Mouse (Mus musculus) intestine, embryonic 15.5 days (tissue): Measurements from ENCODE around the gene Slc25a3. TPM values are rescaled to one million over a fixed set of nuclear protein-coding genes. Genes with fewer than 3 reads are reported as not detected.

Experiments used
- ATAC-seq: fragments of 200-750 bp; cut with Nextera tagmentation; 2 replicates; pipeline ENCODE4 v1.8.0; 2017; ENCODE audit warnings: moderate TSS enrichment, moderate library complexity
- H3K27ac ChIP-seq: fragments of 300-500 bp; sonication (generic); 2 replicates; pipeline ENCODE4 v1.5.1; 2015; ENCODE audit warnings: mild to moderate bottlenecking, inconsistent platforms
- H3K27me3 ChIP-seq: fragments of 300-500 bp; sonication (generic); replicated peaks from 2 replicates; pipeline ENCODE4 v1.6.1; 2015; ENCODE audit warnings: inconsistent platforms
- H3K36me3 ChIP-seq: fragments of 300-500 bp; sonication (generic); 2 replicates; pipeline ENCODE4 v1.6.1; 2015; ENCODE audit warnings: inconsistent platforms
- H3K4me1 ChIP-seq: fragments of 300-500 bp; sonication (generic); replicated peaks from 2 replicates; pipeline ENCODE4 v1.6.1; 2015; ENCODE audit warnings: inconsistent platforms
- H3K4me2 ChIP-seq: fragments of 300-500 bp; sonication (generic); replicated peaks from 2 replicates; pipeline ENCODE4 v1.6.1; 2015; ENCODE audit warnings: mild to moderate bottlenecking, inconsistent platforms
- H3K4me3 ChIP-seq: fragments of 300-500 bp; sonication (generic); replicated peaks from 2 replicates; pipeline ENCODE4 v1.5.1; 2015; ENCODE audit warnings: inconsistent platforms
- H3K9ac ChIP-seq: fragments of 300-500 bp; sonication (generic); 2 replicates; pipeline ENCODE4 v1.6.1; 2015; ENCODE audit warnings: inconsistent platforms
- H3K9me3 ChIP-seq: fragments of 300-500 bp; sonication (generic); 2 replicates; pipeline ENCODE4 v1.6.1; 2016; ENCODE audit warnings: inconsistent platforms
- WGBS: fragments of 180-500 bp; shearing (Covaris S2); methylation state at CpG from one replicate; pipeline ENCODE4 v1.1.7; 2015; 5-methylcytosine and 5-hydroxymethylcytosine counted together
- polyA plus RNA-seq: library from polyadenylated mRNA; unstranded; fragments of >200 nt; fragmentation: Nextera tagmentation; extraction: Ambion mirVana; gene quantifications from 2 replicates; pipeline ENCODE4 v1.2.1, GENCODE M21; 2015

The Slc25a3 gene
- polyA plus RNA-seq, 1 experiment from 2014 or later = 611 TPM

GRCm38 (mm10) chr10:91137400-91137799 lies 13.5 kb upstream of the Slc25a3 start:
- H3K4me2 ChIP-seq = no peak overlapping the region
- 79% methylated on average over 9 of the region's 9 CpGs for WGBS
- H3K9me3 ChIP-seq = no peaks in the 10 kb centered on the region
- no peaks in the 10 kb centered on the region for H3K36me3 ChIP-seq
- no peak overlapping the region for H3K4me3 ChIP-seq
- no peaks in the 10 kb centered on the region for H3K27me3 ChIP-seq
- ATAC-seq = no peak
- H3K27ac ChIP-seq = no peak overlapping the region
- no peaks in the 10 kb centered on the region for H3K4me1 ChIP-seq
- H3K9ac ChIP-seq = no peak overlapping the region

GRCm38 (mm10) chr10:91135302-91135972 lies 11.6 kb upstream of the Slc25a3 start:
- 91% methylated on average over 7 of the region's 7 CpGs for WGBS

GRCm38 (mm10) chr10:91131565-91131964 lies 7.7 kb upstream of the Slc25a3 start:
- no peaks in the 10 kb centered on the region for H3K36me3 ChIP-seq
- no peak overlapping the region for H3K27ac ChIP-seq
- H3K4me3 ChIP-seq = no peak overlapping the region
- no peaks in the 10 kb centered on the region for H3K9me3 ChIP-seq
- ATAC-seq = peak; percentile 46; the same call in 1 of the 2 replicates
- H3K27me3 ChIP-seq = no peaks in the 10 kb centered on the region
- no peak overlapping the region for H3K4me2 ChIP-seq
- no peak overlapping the region for H3K9ac ChIP-seq
- H3K4me1 ChIP-seq = no peaks in the 10 kb centered on the region
- WGBS = 90% methylated on average over 1 of the region's 1 CpGs

More at GRCm38 (mm10) chr10:91135302-91135972, 11.6 kb upstream of the Slc25a3 start:
- H3K36me3 ChIP-seq = no peaks in the 10 kb centered on the region
- H3K4me1 ChIP-seq = no peaks in the 10 kb centered on the region
- H3K27ac ChIP-seq = no peak overlapping the region
- H3K9me3 ChIP-seq = no peaks in the 10 kb centered on the region
- H3K9ac ChIP-seq = no peak overlapping the region
- no peak overlapping the region for H3K4me2 ChIP-seq
- no peak for ATAC-seq
- no peaks in the 10 kb centered on the region for H3K27me3 ChIP-seq
- no peak overlapping the region for H3K4me3 ChIP-seq

- Histone ChIP-seq H3K4me3 (no peak overlapping the region), H3K9me3 (no peaks in the 10 kb centered on the region), H3K9ac (no peak overlapping the region), H3K4me1 (no peaks in the 10 kb centered on the region), H3K4me2 (no peak overlapping the region), H3K36me3 (no peaks in the 10 kb centered on the region), H3K27ac (no peak overlapping the region), H3K27me3 (no peaks in the 10 kb centered on the region)
- ATAC-seq = no peak
- 85% methylated on average over 3 of the region's 3 CpGs for WGBS
These were observed 6.9 kb upstream of the Slc25a3 start for GRCm38 (mm10) chr10:91130792-91131191.

GRCm38 (mm10) chr10:91128551-91129160 lies 4.8 kb upstream of the Slc25a3 start:
- H3K4me1 ChIP-seq = no peaks in the 10 kb centered on the region
- WGBS = 85% methylated on average over 1 of the region's 1 CpGs

GRCm38 (mm10) chr10:91127395-91127794 lies 3.5 kb upstream of the Slc25a3 start:
- Histone ChIP-seq H3K4me3 (no peak overlapping the region), H3K4me2 (no peak overlapping the region), H3K27me3 (no peaks in the 10 kb centered on the region), H3K4me1 (no peaks in the 10 kb centered on the region), H3K9ac (no peak overlapping the region), H3K27ac (no peak overlapping the region), H3K36me3 (no peaks in the 10 kb centered on the region), H3K9me3 (no peaks in the 10 kb centered on the region)
- no peak for ATAC-seq
- 63% methylated on average over 2 of the region's 2 CpGs for WGBS

More at GRCm38 (mm10) chr10:91128551-91129160, 4.8 kb upstream of the Slc25a3 start:
- Histone ChIP-seq H3K4me2 (no peak overlapping the region), H3K9me3 (no peaks in the 10 kb centered on the region), H3K36me3 (no peaks in the 10 kb centered on the region), H3K4me3 (no peak overlapping the region), H3K27me3 (no peaks in the 10 kb centered on the region), H3K27ac (no peak overlapping the region), H3K9ac (no peak overlapping the region)
- ATAC-seq = no peak

- Histone ChIP-seq H3K9me3 (no peaks in the 10 kb centered on the region), H3K36me3 (no peaks in the 10 kb centered on the region), H3K4me2 (no peak overlapping the region), H3K4me3 (no peak overlapping the region), H3K4me1 (no peaks in the 10 kb centered on the region), H3K27ac (no peak overlapping the region), H3K27me3 (no peaks in the 10 kb centered on the region), H3K9ac (no peak overlapping the region)
- no peak for ATAC-seq
- WGBS = 67% methylated on average over 10 of the region's 10 CpGs
These were observed 2.9 kb upstream of the Slc25a3 start for GRCm38 (mm10) chr10:91126618-91127355.

GRCm38 (mm10) chr10:91123281-91123827 lies 505 bp downstream of the Slc25a3 start:
- Histone ChIP-seq H3K4me2 (peak overlapping the region; percentile 57), H3K27me3 (no peaks in the 10 kb centered on the region), H3K36me3 (peaks cover 10% of the 10 kb centered on the region), H3K4me3 (peak overlapping the region; percentile 95), H3K9ac (peak overlapping the region; percentile 98), H3K4me1 (no peaks in the 10 kb centered on the region), H3K9me3 (no peaks in the 10 kb centered on the region), H3K27ac (peak overlapping the region; percentile 90)
- 0% methylated on average over 44 of the region's 44 CpGs for WGBS
- ATAC-seq = peak; percentile 67

- Histone ChIP-seq H3K9ac (peak overlapping the region; percentile 98), H3K36me3 (peaks cover 15% of the 10 kb centered on the region), H3K4me1 (no peaks in the 10 kb centered on the region), H3K4me3 (peak overlapping the region; percentile 95), H3K27ac (no peak overlapping the region), H3K27me3 (no peaks in the 10 kb centered on the region), H3K9me3 (no peaks in the 10 kb centered on the region), H3K4me2 (peak overlapping the region; percentile 57)
- no peak for ATAC-seq
- WGBS = 27% methylated on average over 6 of the region's 6 CpGs
These were observed 1.2 kb downstream of the Slc25a3 start for GRCm38 (mm10) chr10:91122646-91123045.

GRCm38 (mm10) chr10:91116958-91117357 lies 6.9 kb downstream of the Slc25a3 start:
- Histone ChIP-seq H3K9ac (no peak overlapping the region), H3K4me1 (no peaks in the 10 kb centered on the region), H3K27me3 (no peaks in the 10 kb centered on the region), H3K27ac (no peak overlapping the region), H3K36me3 (peaks cover 52% of the 10 kb centered on the region), H3K4me3 (no peak overlapping the region), H3K4me2 (no peak overlapping the region), H3K9me3 (no peaks in the 10 kb centered on the region)
- 89% methylated on average over 12 of the region's 12 CpGs for WGBS
- ATAC-seq = no peak

- no peaks in the 10 kb centered on the region for H3K4me1 ChIP-seq
- 75% methylated on average over 4 of the region's 4 CpGs for WGBS
- peaks cover 14% of the 10 kb centered on the region for H3K36me3 ChIP-seq
- ATAC-seq = no peak
- no peaks in the 10 kb centered on the region for H3K9me3 ChIP-seq
- no peak overlapping the region for H3K27ac ChIP-seq
- H3K27me3 ChIP-seq = no peaks in the 10 kb centered on the region
- H3K4me3 ChIP-seq = no peak overlapping the region
- no peak overlapping the region for H3K9ac ChIP-seq
- H3K4me2 ChIP-seq = no peak overlapping the region
These were observed 14.0 kb downstream of the Slc25a3 start for GRCm38 (mm10) chr10:91109841-91110240.

GRCm38 (mm10) chr10:91105981-91106380 lies 17.9 kb downstream of the Slc25a3 start:
- Histone ChIP-seq H3K9ac (no peak overlapping the region), H3K4me1 (no peaks in the 10 kb centered on the region), H3K27me3 (no peaks in the 10 kb centered on the region), H3K27ac (no peak overlapping the region), H3K4me2 (no peak overlapping the region), H3K4me3 (no peak overlapping the region), H3K9me3 (no peaks in the 10 kb centered on the region), H3K36me3 (no peaks in the 10 kb centered on the region)
- ATAC-seq = no peak
- 84% methylated on average over 3 of the region's 3 CpGs for WGBS
